Mouse (Mus musculus): Measurements from ENCODE around the gene Cldn15. TPM values are rescaled to one million over a fixed set of nuclear protein-coding genes. Genes with fewer than 3 reads are reported as not detected.

Cldn15 gene
- total and polyA plus RNA-seq, 3 experiments = 1.2 to 2.1 TPM; not detected in 1

GRCm38 (mm10) chr5:136987934-136988271, 21.5 kb downstream of the Cldn15 start, which contains the start of gene Znhit1:
Gene Znhit1, minus strand, starts transcription at chr5:136988021.
- Histone ChIP-seq H3K4me1 (ENCODE audit: control insufficient read depth in 1 of 2, insufficient read depth in 2 of 2, low read length in 2 of 2) (peaks cover 0 to 9% of the 10 kb centered on the region in 2 experiments; a peak in 2 of 4 replicates), H3K27ac (ENCODE audit: control insufficient read depth, low read depth, low read length) (peak within 1 kb of the TSS; percentile 77), H3K9me3 (replicated peaks; ENCODE audit: insufficient read depth, low read length) (no peaks in the 10 kb centered on the region), H3K4me3 (ENCODE audit: control insufficient read depth in 1 of 2, insufficient read depth in 1 of 2, low read depth in 2 of 2, low read length in 2 of 2) (peak within 1 kb of the TSS; percentile 78 to 95), H3K27me3 (ENCODE audit: control insufficient read depth in 1 of 2, insufficient read depth in 2 of 2, low read length in 2 of 2) (no peaks in the 10 kb centered on the region), H3K36me3 (ENCODE audit: control insufficient read depth in 1 of 2, insufficient read depth in 2 of 2, low read length in 2 of 2) (0 out of 4 replicates have a peak, but pooled peaks cover 0 to 2% of the 10 kb centered on the region in 2 experiments), H3K79me2 (ENCODE audit: control insufficient read depth, insufficient read depth, low read length, poor library complexity) (peaks cover 7% of the 10 kb centered on the region; the same call in 1 of the 2 replicates), H3K9ac (ENCODE audit: control insufficient read depth, low read depth, low read length, poor library complexity, severe bottlenecking) (peak within 1 kb of the TSS; percentile 92)
- peak; percentile 56; the same call in 1 of the 2 replicates for TF ChIP-seq MXI1 (IDR thresholded peaks at IDR 0.05; ENCODE audit: low read depth, low read length)
- TF ChIP-seq TCF12 (IDR thresholded peaks at IDR 0.05; ENCODE audit: low read depth, low read length) = no peak
- peak; percentile 44; the same call in 1 of the 2 replicates for TF ChIP-seq MAX (IDR thresholded peaks at IDR 0.05; ENCODE audit: low read length)
- no peak for TF ChIP-seq MAFK (IDR thresholded peaks at IDR 0.05; ENCODE audit: borderline replicate concordance, low read depth, low read length)
- TF ChIP-seq RAD21 (IDR thresholded peaks at IDR 0.05; ENCODE audit: low read depth, low read length) = no peak
- DNase-seq (ENCODE audit: low read depth, low spot score) = peak; percentile 67

GRCm38 (mm10) chr5:136988420-136988819, 22.0 kb downstream of the Cldn15 start:
- Histone ChIP-seq H3K4me3 (ENCODE audit: control insufficient read depth in 1 of 2, insufficient read depth in 1 of 2, low read depth in 2 of 2, low read length in 2 of 2) (peak overlapping the region; percentile 78 to 95), H3K36me3 (ENCODE audit: control insufficient read depth in 1 of 2, insufficient read depth in 2 of 2, low read length in 2 of 2) (0 out of 4 replicates have a peak, but pooled peaks cover 0 to 2% of the 10 kb centered on the region in 2 experiments), H3K27me3 (ENCODE audit: control insufficient read depth in 1 of 2, insufficient read depth in 2 of 2, low read length in 2 of 2) (no peaks in the 10 kb centered on the region), H3K9me3 (replicated peaks; ENCODE audit: insufficient read depth, low read length) (no peaks in the 10 kb centered on the region), H3K9ac (ENCODE audit: control insufficient read depth, low read depth, low read length, poor library complexity, severe bottlenecking) (peak overlapping the region; percentile 92), H3K27ac (ENCODE audit: control insufficient read depth, low read depth, low read length) (no peak overlapping the region), H3K79me2 (ENCODE audit: control insufficient read depth, insufficient read depth, low read length, poor library complexity) (peaks cover 7% of the 10 kb centered on the region; the same call in 1 of the 2 replicates), H3K4me1 (ENCODE audit: control insufficient read depth in 1 of 2, insufficient read depth in 2 of 2, low read length in 2 of 2) (peaks cover 0 to 9% of the 10 kb centered on the region in 2 experiments; a peak in 2 of 4 replicates)
- DNase-seq (ENCODE audit: low read depth, low spot score) = peak; percentile 91
- TF ChIP-seq RCOR1 (IDR thresholded peaks at IDR 0.05; ENCODE audit: low read depth, low read length) = peak; percentile 67
- TF ChIP-seq ELF1 (IDR thresholded peaks at IDR 0.05; ENCODE audit: low read depth, low read length) = no peak
- no peak for TF ChIP-seq RAD21 (IDR thresholded peaks at IDR 0.05; ENCODE audit: low read depth, low read length)
- TF ChIP-seq CHD1 (IDR thresholded peaks at IDR 0.05; ENCODE audit: low read depth, low read length) = no peak
- peak; percentile 61; the same call in 1 of the 2 replicates for TF ChIP-seq TBP (IDR thresholded peaks at IDR 0.05; ENCODE audit: low read depth, low read length)
- no peak for TF ChIP-seq ZMIZ1 (IDR thresholded peaks at IDR 0.05; ENCODE audit: low read depth, low read length)
- no peak for TF ChIP-seq USF1 (IDR thresholded peaks at IDR 0.05; ENCODE audit: low read depth, low read length)
- no peak for TF ChIP-seq TCF12 (IDR thresholded peaks at IDR 0.05; ENCODE audit: low read depth, low read length)
- TF ChIP-seq EP300 (IDR thresholded peaks at IDR 0.05; ENCODE audit: low read depth in 1 of 2, low read length in 2 of 2) = 0 out of 4 replicates have a peak, but pooled peaks of 1 of the 2 experiments have one; percentile 42
- no peak for TF ChIP-seq CTCF (IDR thresholded peaks at IDR 0.05 in 2 of 3, conservative IDR thresholded peaks at IDR 0.05 in 1 of 3; ENCODE audit: control insufficient read depth in 1 of 3, insufficient read depth in 1 of 3, low read depth in 2 of 3, low read length in 3 of 3, poor library complexity in 1 of 3, severe bottlenecking in 1 of 3)
- 0 out of 2 replicates have a peak, but pooled peaks have one; percentile 22 for TF ChIP-seq HCFC1 (IDR thresholded peaks at IDR 0.05; ENCODE audit: low read depth, low read length)
- no peak for TF ChIP-seq NELFE (IDR thresholded peaks at IDR 0.05; ENCODE audit: low read depth, low read length)
- TF ChIP-seq ETS1 (IDR thresholded peaks at IDR 0.05; ENCODE audit: low read depth, low read length) = peak; percentile 54; the same call in 1 of the 2 replicates
- TF ChIP-seq ZNF384 (IDR thresholded peaks at IDR 0.05; ENCODE audit: low read depth, low read length) = no peak
- TF ChIP-seq ZKSCAN1 (IDR thresholded peaks at IDR 0.05; ENCODE audit: low read depth, low read length) = no peak
- no peak for TF ChIP-seq MEF2A (IDR thresholded peaks at IDR 0.05; ENCODE audit: extremely low read depth, insufficient replicate concordance, low read depth, low read length, poor library complexity, severe bottlenecking)
- TF ChIP-seq MAZ (IDR thresholded peaks at IDR 0.05; ENCODE audit: low read depth, low read length) = 0 out of 2 replicates have a peak, but pooled peaks have one; percentile 22
- TF ChIP-seq ZC3H11A (IDR thresholded peaks at IDR 0.05; ENCODE audit: low read depth, low read length) = no peak

Measured in MEL (cell line).